8 mouse cellular contexts compared by ENCODE assay signal in the genomic region with DNA sequence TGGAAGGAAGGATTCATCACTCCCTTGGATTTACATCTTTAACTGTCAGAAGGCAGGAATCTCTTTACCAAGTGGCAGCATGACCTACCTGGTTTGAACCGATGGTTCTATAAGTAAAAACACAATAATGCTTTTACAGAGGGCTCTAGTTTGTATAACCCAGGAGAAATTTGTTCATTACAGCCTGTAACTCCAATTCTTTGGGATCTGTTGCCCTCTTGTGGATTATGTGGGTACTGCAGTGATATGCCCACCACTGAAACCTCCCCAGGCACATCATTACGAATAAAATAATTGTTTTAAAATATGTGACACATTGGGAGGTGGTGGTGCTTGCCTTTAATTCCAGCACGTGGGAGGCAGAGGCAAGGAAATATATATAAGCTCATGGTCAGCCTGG.
DNase-seq lines count a peak whose midpoint lies in the region; ATAC-seq and TF ChIP-seq lines count a peak whose summit lies in the region.

No protein-coding gene starts in this region.

- no peak for TF ChIP-seq POLR2A in kidney, adult 2 months (IDR thresholded peaks at IDR 0.05; ENCODE audit: low read depth, low read length)

- H3K9me3 ChIP-seq in kidney, embryonic 14.5 days (ENCODE audit: control insufficient read depth, low read length) = no peaks in the 10 kb centered on the region
- H3K9me3 ChIP-seq in hindbrain, embryonic 14.5 days (ENCODE audit: control insufficient read depth, low read length) = no peaks in the 10 kb centered on the region
- no peaks in the 10 kb centered on the region for H3K9me3 ChIP-seq in limb, embryonic 10.5 days (replicated peaks)
- no peaks in the 10 kb centered on the region for H3K9me3 ChIP-seq in neural tube, embryonic 12.5 days

- no peaks in the 10 kb centered on the region for H3K36me3 ChIP-seq in kidney, adult 2 months (ENCODE audit: control insufficient read depth, insufficient read depth, low read length)
- H3K36me3 ChIP-seq in kidney, embryonic 14.5 days (ENCODE audit: control insufficient read depth, insufficient read depth, low read length) = no peaks in the 10 kb centered on the region
- no peaks in the 10 kb centered on the region for H3K36me3 ChIP-seq in hindbrain, embryonic 14.5 days (replicated peaks; ENCODE audit: control insufficient read depth, insufficient read depth)
- H3K36me3 ChIP-seq in limb, embryonic 10.5 days = no peaks in the 10 kb centered on the region
- no peaks in the 10 kb centered on the region for H3K36me3 ChIP-seq in neural tube, embryonic 12.5 days

- WGBS in kidney, adult 2 months = 4% methylated on average over 3 of the region's 3 CpGs
- 17% methylated on average over 3 of the region's 3 CpGs for WGBS in kidney, embryonic 14.5 days
- 13% methylated on average over 3 of the region's 3 CpGs for WGBS in hindbrain, embryonic 14.5 days
- 23% methylated on average over 3 of the region's 3 CpGs for WGBS in limb, embryonic 10.5 days
- 17% methylated on average over 3 of the region's 3 CpGs for WGBS in neural tube, embryonic 12.5 days

- no peak overlapping the region for H3K9ac ChIP-seq in kidney, embryonic 14.5 days (ENCODE audit: low read depth, low read length)
- H3K9ac ChIP-seq in hindbrain, embryonic 14.5 days = no peak overlapping the region
- H3K9ac ChIP-seq in neural tube, embryonic 12.5 days = no peak overlapping the region

- no peak for ATAC-seq in kidney, embryonic 14.5 days (ENCODE audit: low FRiP score, low TSS enrichment)
- ATAC-seq in hindbrain, embryonic 14.5 days (ENCODE audit: low FRiP score) = no peak; the same call in 1 of the 2 replicates
- ATAC-seq in neural tube, embryonic 12.5 days (ENCODE audit: low FRiP score, low read depth) = peak; percentile 63; the same call in 1 of the 2 replicates

- TF ChIP-seq CTCF in kidney, adult 2 months (conservative IDR thresholded peaks at IDR 0.05; ENCODE audit: insufficient read depth, insufficient read length, low read depth, low read length) = peak; percentile 38; the same call in 1 of the 2 replicates

- no peak overlapping the region for H3K4me3 ChIP-seq in kidney, adult 2 months (ENCODE audit: insufficient read depth, low read depth, low read length)
- no peak overlapping the region for H3K4me3 ChIP-seq in kidney, embryonic 14.5 days (ENCODE audit: low read length)
- H3K4me3 ChIP-seq in hindbrain, embryonic 14.5 days (replicated peaks; ENCODE audit: low read length) = no peak overlapping the region
- no peak overlapping the region for H3K4me3 ChIP-seq in limb, embryonic 10.5 days
- no peak overlapping the region for H3K4me3 ChIP-seq in neural tube, embryonic 12.5 days

- H3K4me1 ChIP-seq in kidney, adult 2 months (ENCODE audit: control insufficient read depth, insufficient read depth, low read length) = no peaks in the 10 kb centered on the region
- no peaks in the 10 kb centered on the region for H3K4me1 ChIP-seq in kidney, embryonic 14.5 days (ENCODE audit: control insufficient read depth, insufficient read depth, low read length)
- H3K4me1 ChIP-seq in hindbrain, embryonic 14.5 days (replicated peaks; ENCODE audit: control insufficient read depth, insufficient read depth, low read length) = no peaks in the 10 kb centered on the region
- no peaks in the 10 kb centered on the region for H3K4me1 ChIP-seq in limb, embryonic 10.5 days
- H3K4me1 ChIP-seq in neural tube, embryonic 12.5 days = no peaks in the 10 kb centered on the region

- H3K27me3 ChIP-seq in kidney, adult 2 months (replicated peaks; ENCODE audit: control insufficient read depth, insufficient read depth, low read length) = no peaks in the 10 kb centered on the region
- H3K27me3 ChIP-seq in kidney, embryonic 14.5 days (ENCODE audit: control insufficient read depth, insufficient read depth, low read length) = no peaks in the 10 kb centered on the region
- H3K27me3 ChIP-seq in hindbrain, embryonic 14.5 days (ENCODE audit: control insufficient read depth, insufficient read depth, low read length) = no peaks in the 10 kb centered on the region
- H3K27me3 ChIP-seq in limb, embryonic 10.5 days (ENCODE audit: low read depth, poor library complexity, severe bottlenecking) = no peaks in the 10 kb centered on the region
- H3K27me3 ChIP-seq in neural tube, embryonic 12.5 days (replicated peaks) = no peaks in the 10 kb centered on the region

- peak; percentile 36 for DNase-seq in kidney, adult 2 months
- DNase-seq in adrenal gland, adult 18-20 months (ENCODE audit: low spot score in 2 of 2) = peak; percentile 35 to 43
- DNase-seq in embryo, embryonic 11.5 days (ENCODE audit: low read depth, low spot score) = peak; percentile 35
- DNase-seq in hindbrain, embryonic 14.5 days (ENCODE audit: low spot score) = peak; percentile 84
- peak; percentile 55 for DNase-seq in limb, embryonic 10.5 days (ENCODE audit: low spot score)
- DNase-seq in thymus, postnatal 4 days = peak; percentile 40

- no peak overlapping the region for H3K4me2 ChIP-seq in kidney, embryonic 14.5 days (replicated peaks; ENCODE audit: low read depth, low read length)
- no peak overlapping the region for H3K4me2 ChIP-seq in hindbrain, embryonic 14.5 days (replicated peaks)
- no peak overlapping the region for H3K4me2 ChIP-seq in neural tube, embryonic 12.5 days (replicated peaks)

- no peak overlapping the region for H3K27ac ChIP-seq in kidney, adult 2 months (ENCODE audit: insufficient read depth, low read depth, low read length)
- H3K27ac ChIP-seq in kidney, embryonic 14.5 days (ENCODE audit: low read depth, low read length) = no peak overlapping the region
- no peak overlapping the region for H3K27ac ChIP-seq in hindbrain, embryonic 14.5 days
- no peak overlapping the region for H3K27ac ChIP-seq in limb, embryonic 10.5 days
- H3K27ac ChIP-seq in neural tube, embryonic 12.5 days = no peak overlapping the region
